Mouse (Mus musculus) small intestine, adult 2 months (tissue): ENCODE measurements around the gene Pgam1.

ENCODE experiments used
- CTCF ChIP-seq: fragments of 200-500 bp; IDR thresholded peaks from 2 replicates; pipeline ENCODE4 v1.5.1; 2012; ENCODE audit warnings: low read depth, mild to moderate bottlenecking, control low read depth, inconsistent platforms, low read length, moderate library complexity, mixed read lengths; ENCODE audit not compliant: insufficient replicate concordance, insufficient read length; ENCODE audit errors: extremely low read depth
- POLR2A ChIP-seq: fragments of 200-500 bp; IDR thresholded peaks from 2 replicates; pipeline ENCODE4 v1.6.1; 2012; ENCODE audit warnings: low read depth, mild to moderate bottlenecking, control low read depth, inconsistent platforms, low read length, moderate library complexity

DNA sequence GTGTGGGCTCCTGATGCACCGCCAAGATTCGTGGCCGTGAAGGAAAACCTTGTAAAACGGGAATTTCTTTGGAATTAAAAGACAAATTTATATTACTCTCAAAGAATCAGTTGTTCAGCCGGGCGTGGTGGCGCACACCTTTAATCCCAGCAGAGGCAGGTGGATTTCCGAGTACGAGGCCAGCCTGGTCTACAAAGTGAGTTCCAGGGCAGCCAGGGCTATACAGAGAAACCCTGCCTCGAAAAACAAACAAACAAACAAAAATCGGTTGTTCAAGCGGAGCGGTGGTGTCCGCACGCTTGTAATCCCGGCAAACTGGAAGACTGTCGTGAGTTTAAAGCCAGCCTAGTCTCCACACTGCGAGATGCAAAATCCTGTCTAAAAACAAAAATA lies 15.4 kb upstream of the Pgam1 start:
- TF ChIP-seq CTCF (no peak), POLR2A (no peak)
